Mouse (Mus musculus) cerebellum, adult 9-10 months (tissue): ENCODE measurements at regions not wholly inside any gene's neighbourhood (a gene's known extent, or its start where the extent isn't known, plus 50 kb on each side); places are given as distances from the start of the nearest gene placed in this dataset.

Experiments used
- DNase-seq: peaks from one replicate; pipeline ENCODE4 v3.0.0; 2022

DNA sequence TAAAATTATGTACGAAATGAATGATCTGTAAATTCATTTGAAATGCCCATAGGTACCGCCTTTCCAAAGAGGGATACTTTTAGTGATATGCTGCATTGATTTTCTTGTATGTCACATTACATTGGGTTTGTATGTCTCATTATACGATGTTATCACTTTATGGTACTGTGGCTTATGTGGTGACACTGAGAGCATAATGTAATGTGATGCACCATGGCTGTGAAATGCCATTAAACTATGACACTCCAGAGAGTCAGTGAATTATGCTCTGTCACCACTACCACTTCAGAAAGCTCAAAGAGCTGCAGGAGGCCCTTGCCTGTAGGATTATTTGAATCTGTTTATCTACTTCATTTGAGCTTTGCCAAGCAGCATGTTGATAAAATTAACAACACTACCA is 695.4 kb upstream of the Slc10a2 start:
- DNase-seq = no peak

DNA sequence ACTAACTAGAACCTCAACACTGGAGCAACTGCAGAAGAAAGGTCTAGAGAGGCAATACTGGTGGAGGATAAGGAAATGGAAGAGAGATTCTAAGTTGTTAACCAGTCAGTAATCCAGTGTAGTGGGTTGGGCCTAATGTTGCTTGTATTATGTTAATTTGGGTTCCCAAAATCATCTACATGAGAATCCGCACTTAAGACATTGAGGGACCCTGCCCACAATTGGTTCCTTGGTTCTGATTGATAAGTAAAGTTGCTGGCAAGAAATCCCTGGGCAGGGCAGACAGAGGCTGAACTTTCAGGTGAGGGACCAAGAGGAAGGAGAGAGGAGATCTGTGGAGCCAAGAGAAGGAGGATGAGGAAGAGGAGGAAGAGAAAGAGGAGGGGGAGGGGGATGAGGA is 651.2 kb upstream of the Slc10a2 start:
- DNase-seq = no peak

DNA sequence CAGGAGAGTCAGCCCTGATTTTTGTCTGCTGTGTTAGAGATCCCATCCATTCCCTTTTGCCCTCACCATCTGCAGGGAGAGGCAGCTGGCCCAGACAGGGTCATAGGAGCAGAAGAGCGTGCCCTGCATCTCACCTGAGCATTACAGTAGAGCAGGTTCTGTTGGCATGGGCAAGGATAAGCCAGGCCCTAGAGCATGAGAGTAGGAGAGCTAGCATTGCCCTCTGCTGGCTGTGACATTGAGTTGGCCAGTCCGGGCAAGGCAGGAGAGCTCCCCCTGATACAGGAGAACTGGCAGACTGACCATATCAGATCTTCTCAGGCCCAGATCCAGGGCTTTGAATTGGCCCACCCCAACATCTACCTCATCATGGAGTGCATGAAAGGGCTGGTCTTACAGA is 634.4 kb upstream of the Slc10a2 start:
- peak; percentile 6 for DNase-seq

DNA sequence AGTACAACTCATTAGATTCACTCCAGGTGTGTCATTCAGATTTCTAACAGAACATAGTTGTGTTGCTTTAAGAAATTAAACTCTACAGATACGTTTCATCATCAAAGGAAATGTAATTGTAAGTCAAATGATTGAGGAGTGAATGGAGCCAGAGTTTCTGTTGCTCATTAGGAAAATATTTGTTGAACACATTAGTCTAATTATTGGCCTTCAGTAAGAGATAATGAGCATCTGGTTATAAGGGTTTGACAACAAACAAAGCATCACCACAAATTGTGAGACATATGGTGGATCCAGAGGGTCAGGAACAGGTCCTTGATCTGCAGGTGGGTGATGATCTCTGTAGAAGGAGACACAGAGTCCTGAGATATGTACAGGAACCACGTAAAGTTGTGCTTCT is 622.3 kb upstream of the Slc10a2 start:
- no peak for DNase-seq

DNA sequence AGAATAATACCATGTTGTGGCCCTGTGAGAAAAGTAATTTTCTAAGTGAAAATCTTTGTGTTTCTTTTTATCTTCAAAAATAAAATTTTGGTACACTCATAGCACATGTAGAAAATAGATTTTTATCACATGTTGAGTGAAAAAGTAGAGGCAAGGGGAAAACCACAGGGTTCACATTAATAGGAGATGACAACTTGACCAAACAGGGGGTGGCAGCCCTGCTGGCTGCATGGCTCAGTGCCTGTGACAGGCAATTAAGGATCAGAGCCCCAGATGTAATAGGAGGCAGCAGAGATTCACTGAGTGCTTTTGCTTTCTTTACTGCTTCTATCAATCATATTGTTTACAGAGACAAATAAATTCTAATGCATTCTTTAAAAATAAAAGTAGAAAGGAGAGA is 582.8 kb upstream of the Slc10a2 start:
- no peak for DNase-seq

DNA sequence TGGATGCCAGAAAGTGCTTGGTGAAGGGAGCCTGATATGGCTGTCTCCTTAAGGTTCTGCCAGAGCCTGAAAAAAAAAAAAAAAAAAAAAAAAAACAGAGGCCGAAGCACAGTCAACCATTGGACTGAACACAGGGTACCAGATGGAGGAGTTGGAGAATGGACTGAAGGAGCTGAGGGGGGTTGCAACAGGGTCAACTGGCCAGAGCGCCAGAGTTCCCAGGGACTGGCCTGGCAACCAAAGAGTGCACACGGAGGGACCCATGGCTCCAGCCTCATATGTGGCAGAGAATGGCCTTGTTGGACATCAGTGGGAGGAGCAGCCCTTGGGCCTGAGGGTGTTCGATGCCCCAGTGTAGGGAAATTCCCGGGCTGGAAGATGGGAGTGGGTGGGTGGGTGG is 569.8 kb upstream of the Slc10a2 start:
- DNase-seq = no peak
